Mouse (Mus musculus) megakaryocyte-erythroid progenitor cell, adult 5-6 weeks (primary cell): Measurements from ENCODE around the gene Srgap1. TPM values are rescaled to one million over a fixed set of nuclear protein-coding genes. Genes with fewer than 3 reads are reported as not detected.

Experiments used
- ATAC-seq: replicated peaks from 2 replicates; pipeline ENCODE4 v1.8.0; 2016; ENCODE audit warnings: mild to moderate bottlenecking, inconsistent platforms; ENCODE audit not compliant: severe bottlenecking, poor library complexity, low FRiP score, low TSS enrichment
- total RNA-seq, 2 experiments: library from RNA; stranded (forward) in 1 of 2; stranded (reverse) in 1 of 2; fragments of 200-1000, 215-1000 nt in 1 of 2; fragments of >200 nt in 1 of 2; fragmentation: Nextera tagmentation in 1 of 2; gene quantifications; 2 replicates each; pipeline ENCODE4 v1.2.3; 2014 to 2017

Gene Srgap1
- total RNA-seq (2014; fragmentation: Nextera tagmentation) (0.07 and 0.84 TPM in 2 replicates), total RNA-seq (2017) (not detected in 2 replicates)

- ATAC-seq = peak; percentile 60
Measured at GRCm38 (mm10) chr10:122046904-122047726, at the start of gene Srgap1. Srgap1 (minus strand) TSS chr10:122047315.

GRCm38 (mm10) chr10:122096462-122096979, 49.4 kb upstream of the Srgap1 start:
- ATAC-seq = peak; percentile 33; the same call in 1 of the 2 replicates

GRCm38 (mm10) chr10:122090472-122090871, 43.4 kb upstream of the Srgap1 start:
- ATAC-seq = no peak

- no peak for ATAC-seq
Measured at GRCm38 (mm10) chr10:122081352-122081751, 34.2 kb upstream of the Srgap1 start.

GRCm38 (mm10) chr10:122069153-122069552, 22.0 kb upstream of the Srgap1 start:
- ATAC-seq = no peak

GRCm38 (mm10) chr10:122055826-122056225, 8.7 kb upstream of the Srgap1 start:
- no peak for ATAC-seq

GRCm38 (mm10) chr10:122054535-122054934, 7.4 kb upstream of the Srgap1 start:
- peak; percentile 88 for ATAC-seq

GRCm38 (mm10) chr10:122051831-122052230, 4.7 kb upstream of the Srgap1 start:
- peak; percentile 74 for ATAC-seq

- ATAC-seq = peak; percentile 62
Measured at GRCm38 (mm10) chr10:122047727-122048365, 731 bp upstream of the Srgap1 start.

- ATAC-seq = no peak
Measured at GRCm38 (mm10) chr10:122046511-122046903, 608 bp downstream of the Srgap1 start.

- no peak for ATAC-seq
Measured at GRCm38 (mm10) chr10:122045946-122046345, 1.2 kb downstream of the Srgap1 start.

GRCm38 (mm10) chr10:122044926-122045325, 2.2 kb downstream of the Srgap1 start:
- no peak for ATAC-seq

GRCm38 (mm10) chr10:122040372-122040771, 6.7 kb downstream of the Srgap1 start:
- peak; percentile 57; the same call in 1 of the 2 replicates for ATAC-seq

- no peak for ATAC-seq
Measured at GRCm38 (mm10) chr10:122039566-122039965, 7.5 kb downstream of the Srgap1 start.

GRCm38 (mm10) chr10:122038554-122038953, 8.6 kb downstream of the Srgap1 start:
- peak; percentile 94 for ATAC-seq

GRCm38 (mm10) chr10:122033271-122033670, 13.8 kb downstream of the Srgap1 start:
- ATAC-seq = no peak

GRCm38 (mm10) chr10:122030420-122030819, 16.7 kb downstream of the Srgap1 start:
- ATAC-seq = no peak

GRCm38 (mm10) chr10:122029738-122030137, 17.4 kb downstream of the Srgap1 start:
- ATAC-seq = no peak

- ATAC-seq = no peak
Measured at GRCm38 (mm10) chr10:122025198-122025597, 21.9 kb downstream of the Srgap1 start.

GRCm38 (mm10) chr10:122020906-122021305, 26.2 kb downstream of the Srgap1 start:
- no peak for ATAC-seq
